Mouse (Mus musculus) MEL (cell line): ENCODE measurements around the gene Plcg2.

Experiments
- CTCF ChIP-seq, 3 experiments: IDR thresholded peaks in 2 of 3; conservative IDR thresholded peaks in 1 of 3; 2 replicates each; pipeline ENCODE4 v1.5.1; 2011 to 2012; ENCODE audit warnings: low read length in 3 of 3, low read depth in 2 of 3, mild to moderate bottlenecking in 2 of 3, improper control_type of control experiment in 1 of 3, inconsistent platforms in 1 of 3, mixed read lengths in 1 of 3, moderate library complexity in 1 of 3; ENCODE audit not compliant: control insufficient read depth in 1 of 3, insufficient read depth in 1 of 3, poor library complexity in 1 of 3, severe bottlenecking in 1 of 3
- ELF1 ChIP-seq: IDR thresholded peaks from 2 replicates; pipeline ENCODE4 v1.6.1; 2014; ENCODE audit warnings: low read depth, mild to moderate bottlenecking, inconsistent platforms, low read length, improper control_type of control experiment, moderate library complexity
- GABPA ChIP-seq: IDR thresholded peaks from 2 replicates; pipeline ENCODE4 v1.6.1; 2012; ENCODE audit warnings: low read depth, mild to moderate bottlenecking, inconsistent platforms, low read length, improper control_type of control experiment, moderate library complexity
- MAX ChIP-seq: IDR thresholded peaks from 2 replicates; pipeline ENCODE4 v1.6.1; 2011; ENCODE audit warnings: low read length, improper control_type of control experiment
- MAZ ChIP-seq: IDR thresholded peaks from 2 replicates; pipeline ENCODE4 v1.6.1; 2012; ENCODE audit warnings: low read depth, mild to moderate bottlenecking, inconsistent platforms, low read length, improper control_type of control experiment
- TCF12 ChIP-seq: IDR thresholded peaks from 2 replicates; pipeline ENCODE4 v1.6.1; 2014; ENCODE audit warnings: low read depth, mild to moderate bottlenecking, inconsistent platforms, low read length, improper control_type of control experiment, moderate library complexity
- USF2 ChIP-seq, 2 experiments: IDR thresholded peaks; 2 replicates each; pipeline ENCODE4 v1.6.1; 2011 to 2012; ENCODE audit warnings: improper control_type of control experiment in 2 of 2, low read length in 2 of 2, borderline replicate concordance in 1 of 2, inconsistent platforms in 1 of 2, low read depth in 1 of 2, mild to moderate bottlenecking in 1 of 2; ENCODE audit not compliant: insufficient read depth in 1 of 2
- ZMIZ1 ChIP-seq: IDR thresholded peaks from 2 replicates; pipeline ENCODE4 v1.6.1; 2012; ENCODE audit warnings: low read depth, mild to moderate bottlenecking, inconsistent platforms, low read length, improper control_type of control experiment, moderate library complexity
- ZNF384 ChIP-seq: IDR thresholded peaks from 2 replicates; pipeline ENCODE4 v1.6.1; 2012; ENCODE audit warnings: low read depth, mild to moderate bottlenecking, inconsistent platforms, low read length, improper control_type of control experiment

GRCm38 (mm10) chr8:117652318-117652717 is 154.2 kb downstream of the Plcg2 start:
- TF ChIP-seq TCF12 (no peak), CTCF (IDR thresholded peaks at IDR 0.05 in 2 of 3, conservative IDR thresholded peaks at IDR 0.05 in 1 of 3; ENCODE audit: control insufficient read depth in 1 of 3, insufficient read depth in 1 of 3, low read depth in 2 of 3, low read length in 3 of 3, poor library complexity in 1 of 3, severe bottlenecking in 1 of 3) (no peak), MAZ (no peak), ZMIZ1 (no peak), MAX (no peak), ELF1 (no peak), GABPA (no peak), ZNF384 (no peak), USF2 (IDR thresholded peaks at IDR 0.05; ENCODE audit: borderline replicate concordance in 1 of 2, insufficient read depth in 1 of 2, low read depth in 1 of 2, low read length in 2 of 2) (no peak)
